Mouse (Mus musculus): ENCODE results near the gene Car10. TPM values are rescaled to one million over a fixed set of nuclear protein-coding genes. Genes with fewer than 3 reads are reported as not detected.

Gene Car10
- polyA plus RNA-seq, 1 experiment from 2014 or later = 10.6 TPM

GRCm38 (mm10) chr11:93484661-93485060, 386.8 kb downstream of the Car10 start:
- Histone ChIP-seq H3K9ac (no peak overlapping the region), H3K4me3 (no peak overlapping the region), H3K27me3 (no peaks in the 10 kb centered on the region), H3K4me2 (replicated peaks) (no peak overlapping the region), H3K9me3 (replicated peaks) (no peaks in the 10 kb centered on the region), H3K4me1 (peaks cover 4% of the 10 kb centered on the region; the same call in 1 of the 2 replicates), H3K36me3 (no peaks in the 10 kb centered on the region), H3K27ac (no peak overlapping the region)
- 85% methylated on average over 4 of the region's 4 CpGs for WGBS
- ATAC-seq (ENCODE audit: low FRiP score) = no peak

- Histone ChIP-seq H3K36me3 (no peaks in the 10 kb centered on the region), H3K4me1 (peaks cover 4% of the 10 kb centered on the region; the same call in 1 of the 2 replicates), H3K27ac (no peak overlapping the region), H3K27me3 (no peaks in the 10 kb centered on the region), H3K9me3 (replicated peaks) (no peaks in the 10 kb centered on the region), H3K4me3 (no peak overlapping the region), H3K4me2 (replicated peaks) (no peak overlapping the region), H3K9ac (no peak overlapping the region)
- no peak for ATAC-seq (ENCODE audit: low FRiP score)
- WGBS = 100% methylated on average over 1 of the region's 1 CpGs
Measured at GRCm38 (mm10) chr11:93487021-93487420, 389.2 kb downstream of the Car10 start.

GRCm38 (mm10) chr11:93487913-93488604, 390.2 kb downstream of the Car10 start:
- Histone ChIP-seq H3K36me3 (no peaks in the 10 kb centered on the region), H3K27me3 (no peaks in the 10 kb centered on the region), H3K4me1 (peaks cover 4% of the 10 kb centered on the region; the same call in 1 of the 2 replicates), H3K27ac (no peak overlapping the region), H3K9ac (no peak overlapping the region), H3K9me3 (replicated peaks) (no peaks in the 10 kb centered on the region), H3K4me2 (replicated peaks) (no peak overlapping the region), H3K4me3 (no peak overlapping the region)
- WGBS = 56% methylated on average over 3 of the region's 3 CpGs
- ATAC-seq (ENCODE audit: low FRiP score) = no peak

GRCm38 (mm10) chr11:93490211-93490820, 392.5 kb downstream of the Car10 start:
- H3K27ac ChIP-seq = no peak overlapping the region
- H3K9me3 ChIP-seq (replicated peaks) = no peaks in the 10 kb centered on the region
- 86% methylated on average over 11 of the region's 11 CpGs for WGBS
- H3K4me3 ChIP-seq = no peak overlapping the region
- peaks cover 4% of the 10 kb centered on the region; the same call in 1 of the 2 replicates for H3K4me1 ChIP-seq
- ATAC-seq (ENCODE audit: low FRiP score) = no peak
- no peak overlapping the region for H3K4me2 ChIP-seq (replicated peaks)
- H3K9ac ChIP-seq = no peak overlapping the region
- no peaks in the 10 kb centered on the region for H3K27me3 ChIP-seq
- H3K36me3 ChIP-seq = no peaks in the 10 kb centered on the region

- Histone ChIP-seq H3K4me3 (no peak overlapping the region), H3K9ac (no peak overlapping the region), H3K36me3 (no peaks in the 10 kb centered on the region), H3K4me2 (replicated peaks) (no peak overlapping the region), H3K4me1 (peaks cover 7% of the 10 kb centered on the region), H3K9me3 (replicated peaks) (no peaks in the 10 kb centered on the region), H3K27ac (no peak overlapping the region), H3K27me3 (no peaks in the 10 kb centered on the region)
- ATAC-seq (ENCODE audit: low FRiP score) = no peak
- WGBS = 69% methylated on average over 6 of the region's 6 CpGs
Measured at GRCm38 (mm10) chr11:93497896-93498295, 400.1 kb downstream of the Car10 start.

GRCm38 (mm10) chr11:93500442-93500841, 402.6 kb downstream of the Car10 start:
- peak; percentile 78 for ATAC-seq (ENCODE audit: low FRiP score)
- Histone ChIP-seq H3K4me1 (peaks cover 7% of the 10 kb centered on the region), H3K27me3 (no peaks in the 10 kb centered on the region), H3K4me2 (replicated peaks) (no peak overlapping the region), H3K36me3 (no peaks in the 10 kb centered on the region), H3K9me3 (replicated peaks) (no peaks in the 10 kb centered on the region), H3K4me3 (no peak overlapping the region), H3K9ac (no peak overlapping the region), H3K27ac (peak overlapping the region; percentile 2; the same call in 1 of the 2 replicates)
- 29% methylated on average over 4 of the region's 4 CpGs for WGBS

- Histone ChIP-seq H3K9me3 (replicated peaks) (no peaks in the 10 kb centered on the region), H3K4me1 (peaks cover 7% of the 10 kb centered on the region), H3K27ac (no peak overlapping the region), H3K36me3 (no peaks in the 10 kb centered on the region), H3K9ac (no peak overlapping the region), H3K27me3 (no peaks in the 10 kb centered on the region), H3K4me2 (replicated peaks) (no peak overlapping the region), H3K4me3 (no peak overlapping the region)
- no peak for ATAC-seq (ENCODE audit: low FRiP score)
- WGBS = 72% methylated on average over 5 of the region's 5 CpGs
Measured at GRCm38 (mm10) chr11:93501671-93502070, 403.8 kb downstream of the Car10 start.

GRCm38 (mm10) chr11:93502864-93503263, 405.0 kb downstream of the Car10 start:
- Histone ChIP-seq H3K9me3 (replicated peaks) (no peaks in the 10 kb centered on the region), H3K27ac (no peak overlapping the region), H3K4me2 (replicated peaks) (no peak overlapping the region), H3K9ac (no peak overlapping the region), H3K27me3 (no peaks in the 10 kb centered on the region), H3K36me3 (no peaks in the 10 kb centered on the region), H3K4me1 (peaks cover 7% of the 10 kb centered on the region), H3K4me3 (no peak overlapping the region)
- 71% methylated on average over 3 of the region's 3 CpGs for WGBS
- ATAC-seq (ENCODE audit: low FRiP score) = no peak

- ATAC-seq (ENCODE audit: low FRiP score) = no peak
- H3K27ac ChIP-seq = no peak overlapping the region
- H3K9ac ChIP-seq = no peak overlapping the region
- H3K36me3 ChIP-seq = no peaks in the 10 kb centered on the region
- peaks cover 7% of the 10 kb centered on the region for H3K4me1 ChIP-seq
- H3K9me3 ChIP-seq (replicated peaks) = no peaks in the 10 kb centered on the region
- no peak overlapping the region for H3K4me2 ChIP-seq (replicated peaks)
- H3K4me3 ChIP-seq = no peak overlapping the region
- WGBS = 39% methylated on average over 2 of the region's 2 CpGs
- H3K27me3 ChIP-seq = no peaks in the 10 kb centered on the region
Measured at GRCm38 (mm10) chr11:93503469-93503868, 405.6 kb downstream of the Car10 start.

GRCm38 (mm10) chr11:93509527-93510235, 411.9 kb downstream of the Car10 start:
- WGBS = 71% methylated on average over 11 of the region's 11 CpGs
- no peaks in the 10 kb centered on the region for H3K36me3 ChIP-seq
- H3K27me3 ChIP-seq = no peaks in the 10 kb centered on the region
- H3K4me1 ChIP-seq = no peaks in the 10 kb centered on the region
- no peaks in the 10 kb centered on the region for H3K9me3 ChIP-seq (replicated peaks)
- no peak for ATAC-seq (ENCODE audit: low FRiP score)
- no peak overlapping the region for H3K27ac ChIP-seq
- no peak overlapping the region for H3K9ac ChIP-seq
- H3K4me3 ChIP-seq = no peak overlapping the region
- H3K4me2 ChIP-seq (replicated peaks) = no peak overlapping the region

GRCm38 (mm10) chr11:93512843-93513242, 415.0 kb downstream of the Car10 start:
- ATAC-seq (ENCODE audit: low FRiP score) = no peak
- Histone ChIP-seq H3K4me3 (no peak overlapping the region), H3K9me3 (replicated peaks) (no peaks in the 10 kb centered on the region), H3K27ac (no peak overlapping the region), H3K9ac (no peak overlapping the region), H3K27me3 (no peaks in the 10 kb centered on the region), H3K4me1 (0 out of 2 replicates have a peak, but pooled peaks cover 2% of the 10 kb centered on the region), H3K36me3 (no peaks in the 10 kb centered on the region), H3K4me2 (replicated peaks) (no peak overlapping the region)
- WGBS = 81% methylated on average over 2 of the region's 2 CpGs

GRCm38 (mm10) chr11:93514396-93514795, 416.6 kb downstream of the Car10 start:
- H3K36me3 ChIP-seq = no peaks in the 10 kb centered on the region
- H3K9me3 ChIP-seq (replicated peaks) = no peaks in the 10 kb centered on the region
- H3K9ac ChIP-seq = no peak overlapping the region
- H3K27ac ChIP-seq = no peak overlapping the region
- H3K4me3 ChIP-seq = no peak overlapping the region
- WGBS = 30% methylated on average over 2 of the region's 2 CpGs
- no peak overlapping the region for H3K4me2 ChIP-seq (replicated peaks)
- 0 out of 2 replicates have a peak, but pooled peaks cover 2% of the 10 kb centered on the region for H3K4me1 ChIP-seq
- no peak for ATAC-seq (ENCODE audit: low FRiP score)
- H3K27me3 ChIP-seq = no peaks in the 10 kb centered on the region

Measured in hindbrain, embryonic 12.5 days (tissue).